ENCODE assay signal across 16 mouse cellular contexts in the genomic region with DNA sequence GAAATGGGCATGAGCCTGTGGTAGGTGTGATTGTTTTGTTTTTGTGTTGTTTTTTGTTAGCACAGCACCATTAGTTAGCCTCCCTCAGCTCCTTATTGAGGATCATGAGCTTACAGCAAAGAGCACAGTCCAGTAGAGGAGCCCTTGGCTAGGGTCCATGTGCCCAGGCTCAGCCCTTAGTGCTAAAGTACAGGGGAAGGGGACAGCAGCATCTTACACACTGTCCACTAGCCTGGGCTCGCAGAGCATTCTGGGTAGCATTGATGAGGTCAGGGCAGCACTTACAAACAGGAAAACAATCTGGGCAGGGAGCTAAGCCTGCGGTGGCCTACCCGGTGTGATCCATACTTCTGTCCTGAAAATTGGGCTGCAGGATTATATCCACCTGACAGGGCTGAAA.
DNase-seq lines count a peak whose midpoint lies in the region; ATAC-seq lines count a peak whose summit lies in the region.
"Had no signal": no experiment of that assay in that cellular context is flagged by ENCODE, and none has a peak within 500 bp of the region (broad histone marks: within the 10 kb centered on the region; RNA-seq: fewer than 3 reads in every experiment).

No protein-coding gene starts in this region.

- 84% methylated on average over 3 of the region's 3 CpGs for WGBS in limb, embryonic 12.5 days
- WGBS in limb, embryonic 10.5 days: 86% methylated on average over 3 of the region's 3 CpGs
- WGBS in embryonic facial prominence, embryonic 10.5 days: 82% methylated on average over 3 of the region's 3 CpGs

- H3K4me2 ChIP-seq in limb, embryonic 12.5 days: no peak overlapping the region
- H3K4me2 ChIP-seq: embryonic facial prominence, embryonic 15.5 days; midbrain, embryonic 11.5 days had no signal

- H3K27me3 ChIP-seq in limb, embryonic 12.5 days: no peaks in the 10 kb centered on the region
- H3K27me3 ChIP-seq in limb, embryonic 10.5 days (ENCODE audit: low read depth, poor library complexity, severe bottlenecking): no peaks in the 10 kb centered on the region
- H3K27me3 ChIP-seq in embryonic facial prominence, embryonic 10.5 days (replicated peaks; ENCODE audit: low read depth, poor library complexity, severe bottlenecking): no peaks in the 10 kb centered on the region
- H3K27me3 ChIP-seq: embryonic facial prominence, embryonic 15.5 days had no signal

- ATAC-seq in limb, embryonic 12.5 days (ENCODE audit: insufficient number of reproducible peaks, insufficient read depth, low FRiP score, low TSS enrichment, low read depth): no peak
- ATAC-seq: hindbrain, postnatal 0 days had no signal

- H3K9me3 ChIP-seq in limb, embryonic 12.5 days: no peaks in the 10 kb centered on the region
- H3K9me3 ChIP-seq in limb, embryonic 10.5 days (replicated peaks): no peaks in the 10 kb centered on the region
- H3K9me3 ChIP-seq in embryonic facial prominence, embryonic 10.5 days: no peaks in the 10 kb centered on the region
- H3K9me3 ChIP-seq: embryonic facial prominence, embryonic 15.5 days had no signal

- H3K4me3 ChIP-seq in limb, embryonic 12.5 days (replicated peaks): no peak overlapping the region
- no peak overlapping the region for H3K4me3 ChIP-seq in limb, embryonic 10.5 days
- H3K4me3 ChIP-seq in embryonic facial prominence, embryonic 10.5 days: no peak overlapping the region
- H3K4me3 ChIP-seq: embryonic facial prominence, embryonic 15.5 days; myocyte had no signal

- H3K9ac ChIP-seq in limb, embryonic 12.5 days (replicated peaks): no peak overlapping the region
- H3K9ac ChIP-seq: embryonic facial prominence, embryonic 15.5 days had no signal

- H3K4me1 ChIP-seq in limb, embryonic 12.5 days (replicated peaks): peaks cover 41% of the 10 kb centered on the region
- H3K4me1 ChIP-seq in limb, embryonic 10.5 days: peaks cover 40% of the 10 kb centered on the region
- H3K4me1 ChIP-seq in embryonic facial prominence, embryonic 10.5 days: peaks cover 54% of the 10 kb centered on the region

- H3K27ac ChIP-seq in limb, embryonic 12.5 days: peak overlapping the region; percentile 23; the same call in 1 of the 2 replicates
- H3K27ac ChIP-seq in limb, embryonic 10.5 days: no peak overlapping the region
- H3K27ac ChIP-seq in embryonic facial prominence, embryonic 10.5 days (replicated peaks): peak overlapping the region; percentile 63; the same call in 1 of the 2 replicates
- H3K27ac ChIP-seq: hindbrain, postnatal 0 days had no signal

- H3K36me3 ChIP-seq in limb, embryonic 12.5 days: no peaks in the 10 kb centered on the region
- H3K36me3 ChIP-seq in limb, embryonic 10.5 days: no peaks in the 10 kb centered on the region
- no peaks in the 10 kb centered on the region for H3K36me3 ChIP-seq in embryonic facial prominence, embryonic 10.5 days (replicated peaks)
- H3K36me3 ChIP-seq: embryonic facial prominence, embryonic 15.5 days had no signal

- DNase-seq in limb, embryonic 10.5 days (ENCODE audit: low spot score): no peak
- DNase-seq in embryonic facial prominence, embryonic 10.5 days (ENCODE audit: low spot score): no peak
- peak; percentile 74 for DNase-seq in kidney, adult 18-20 months
- peak; percentile 84 for DNase-seq in kidney, postnatal 14 days
- DNase-seq in left cerebral cortex, adult 18-20 months (ENCODE audit: low spot score in 2 of 2): no peak
- no peak for DNase-seq in left cerebral cortex, postnatal 36 days (ENCODE audit: low spot score in 2 of 2)
- DNase-seq: cerebellum, adult 11 months; cerebellum, postnatal 25 days; lung, postnatal 4 days; right cerebral cortex, adult 18-20 months; spleen, adult 18-20 months had no signal

- intact Hi-C loops in left cerebral cortex, postnatal 36 days (cut with DNase I): loop anchor here (5.0 kb wide), 1 partner anchor 97 kb away; no protein-coding TSS in a partner anchor

Comparison
In these comparisons a context has a peak if more than half of its experiments do, and no peak if none do; other contexts are left out.
1. DNase-seq: peak in kidney, adult 18-20 months (single experiment) and kidney, postnatal 14 days (single experiment); none in limb, embryonic 10.5 days (single experiment), embryonic facial prominence, embryonic 10.5 days (single experiment), left cerebral cortex, adult 18-20 months (0 of 2) and left cerebral cortex, postnatal 36 days (0 of 2).